Mouse (Mus musculus) heart, adult 2 months (tissue): Measurements from ENCODE around the gene Bmpr1b.

Experiments used
- CTCF ChIP-seq: fragments of 200-600 bp; IDR thresholded peaks from 2 replicates; pipeline ENCODE4 v1.8.1; 2022; ENCODE audit warnings: antibody characterized with exemption, mild to moderate bottlenecking, moderate library complexity
- POLR2A ChIP-seq: fragments of 200-500 bp; IDR thresholded peaks from 2 replicates; pipeline ENCODE4 v1.6.1; 2011; ENCODE audit warnings: mild to moderate bottlenecking, low read depth, low read length, control low read depth; ENCODE audit not compliant: insufficient read depth

- TF ChIP-seq POLR2A (no peak), CTCF (no peak)
Measured at GRCm38 (mm10) chr3:141810944-141811343, 358.3 kb downstream of the Bmpr1b start.
